In the genomic region with DNA sequence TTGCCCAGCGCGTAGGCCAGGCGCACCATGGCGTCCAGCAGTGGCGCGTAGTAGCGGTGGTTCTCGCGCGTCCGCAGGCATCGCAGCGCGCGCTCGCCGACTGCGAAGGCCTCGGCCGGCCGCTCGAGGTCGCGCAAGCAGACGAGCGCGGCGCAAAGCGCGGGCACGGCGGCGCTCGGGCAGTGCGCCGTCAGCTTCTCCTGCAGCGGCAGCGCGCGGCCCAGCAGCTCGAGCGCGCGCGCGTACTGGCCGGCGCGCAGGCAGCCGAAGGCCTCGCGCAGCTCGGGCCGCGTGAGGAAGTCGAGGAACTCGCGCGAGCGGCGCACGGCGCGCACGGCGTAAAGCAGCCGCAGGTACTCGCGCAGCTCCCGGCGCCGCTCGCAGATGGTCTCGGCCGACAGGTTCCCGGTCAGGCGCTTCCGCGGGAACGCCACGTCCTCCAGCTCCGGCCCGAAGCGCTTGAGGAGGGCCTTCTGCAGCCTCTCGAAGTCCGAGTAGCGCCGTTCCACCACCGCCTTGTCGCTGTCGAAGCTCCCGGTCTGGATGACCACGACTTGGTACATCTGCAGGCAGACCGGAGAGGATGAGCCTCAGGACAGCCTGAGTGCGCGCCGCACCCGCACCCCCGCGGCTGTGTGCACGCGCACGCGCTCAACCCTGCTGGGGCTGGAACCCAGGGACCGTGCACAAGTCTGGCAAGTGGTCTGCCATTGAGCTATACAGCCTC, we compare ENCODE assay signal across 8 mouse cellular contexts. TPM values are rescaled to one million over a fixed set of nuclear protein-coding genes. Genes with fewer than 3 reads are reported as not detected.
DNase-seq lines count a peak whose midpoint lies in the region; ATAC-seq and TF ChIP-seq lines count a peak whose summit lies in the region.
"Had no signal": no experiment of that assay in that cellular context is flagged by ENCODE, and none has a peak within 500 bp of the region (broad histone marks: within the 10 kb centered on the region; RNA-seq: fewer than 3 reads in every experiment).

No protein-coding gene starts in this region.

- TF ChIP-seq EP300 in heart, adult 2 months (IDR thresholded peaks at IDR 0.05; ENCODE audit: insufficient read depth, low read depth, low read length), result no peak

- no peaks in the 10 kb centered on the region for H3K36me3 ChIP-seq in embryonic facial prominence, embryonic 12.5 days
- H3K36me3 ChIP-seq in heart, adult 2 months (ENCODE audit: control insufficient read depth, insufficient read depth, low read length), result no peaks in the 10 kb centered on the region
- H3K36me3 ChIP-seq in kidney, adult 2 months (ENCODE audit: control insufficient read depth, insufficient read depth, low read length), result no peaks in the 10 kb centered on the region
- no peaks in the 10 kb centered on the region for H3K36me3 ChIP-seq in limb, embryonic 11.5 days (ENCODE audit: control insufficient read depth, insufficient read depth, low read length)
- H3K36me3 ChIP-seq in midbrain, embryonic 15.5 days (replicated peaks), result no peaks in the 10 kb centered on the region
- no peaks in the 10 kb centered on the region for H3K36me3 ChIP-seq in stomach, embryonic 16.5 days (ENCODE audit: control insufficient read depth, insufficient read depth, low read length)

- H3K9me3 ChIP-seq in embryonic facial prominence, embryonic 12.5 days, result no peaks in the 10 kb centered on the region
- H3K9me3 ChIP-seq in limb, embryonic 11.5 days (ENCODE audit: control insufficient read depth, low read length), result no peaks in the 10 kb centered on the region
- no peaks in the 10 kb centered on the region for H3K9me3 ChIP-seq in midbrain, embryonic 15.5 days
- H3K9me3 ChIP-seq in stomach, embryonic 16.5 days (replicated peaks; ENCODE audit: control insufficient read depth, low read length), result no peaks in the 10 kb centered on the region

- H3K4me3 ChIP-seq in brown adipose tissue, adult 24 weeks (ENCODE audit: insufficient read depth, low read depth, low read length), result peak overlapping the region; percentile 67
- peak overlapping the region; percentile 55 for H3K4me3 ChIP-seq in embryonic facial prominence, embryonic 12.5 days
- peak overlapping the region; percentile 47 for H3K4me3 ChIP-seq in heart, adult 2 months
- H3K4me3 ChIP-seq in kidney, adult 2 months (ENCODE audit: insufficient read depth, low read depth, low read length), result peak overlapping the region; percentile 54
- peak overlapping the region; percentile 56 for H3K4me3 ChIP-seq in limb, embryonic 11.5 days (ENCODE audit: low read depth, low read length)
- H3K4me3 ChIP-seq in midbrain, embryonic 15.5 days, result peak overlapping the region; percentile 50
- H3K4me3 ChIP-seq in stomach, embryonic 16.5 days (replicated peaks; ENCODE audit: low read length), result peak overlapping the region; percentile 58

- peak overlapping the region; percentile 73 for H3K27ac ChIP-seq in brown adipose tissue, adult 24 weeks (replicated peaks; ENCODE audit: low read depth, low read length)
- H3K27ac ChIP-seq in embryonic facial prominence, embryonic 12.5 days, result peak overlapping the region; percentile 46; the same call in 1 of the 2 replicates
- H3K27ac ChIP-seq in heart, adult 2 months, result peak overlapping the region; percentile 73
- peak overlapping the region; percentile 50 for H3K27ac ChIP-seq in kidney, adult 2 months (ENCODE audit: insufficient read depth, low read depth, low read length)
- no peak overlapping the region for H3K27ac ChIP-seq in limb, embryonic 11.5 days (replicated peaks; ENCODE audit: low read depth, low read length)
- H3K27ac ChIP-seq in midbrain, embryonic 15.5 days, result peak overlapping the region; percentile 84
- H3K27ac ChIP-seq in stomach, embryonic 16.5 days (ENCODE audit: low read length), result peak overlapping the region; percentile 42; the same call in 1 of the 2 replicates
- H3K27ac ChIP-seq: macrophage had no signal

- H3K79me2 ChIP-seq in heart, adult 2 months (replicated peaks; ENCODE audit: control insufficient read depth, insufficient read depth, low read length), result no peaks in the 10 kb centered on the region

- peak overlapping the region; percentile 72 for H3K9ac ChIP-seq in embryonic facial prominence, embryonic 12.5 days
- H3K9ac ChIP-seq in heart, adult 2 months (ENCODE audit: low read depth, low read length), result peak overlapping the region; percentile 80
- peak overlapping the region; percentile 76 for H3K9ac ChIP-seq in limb, embryonic 11.5 days (ENCODE audit: low read length)
- H3K9ac ChIP-seq in midbrain, embryonic 15.5 days, result peak overlapping the region; percentile 57
- H3K9ac ChIP-seq in stomach, embryonic 16.5 days (ENCODE audit: low read length), result peak overlapping the region; percentile 83

- ATAC-seq in embryonic facial prominence, embryonic 12.5 days (ENCODE audit: insufficient number of reproducible peaks, insufficient read depth, low FRiP score, low TSS enrichment), result peak; percentile 62
- peak; percentile 49 for ATAC-seq in limb, embryonic 11.5 days (ENCODE audit: insufficient number of reproducible peaks, low FRiP score, low TSS enrichment, low read depth)
- ATAC-seq in midbrain, embryonic 15.5 days (replicated peaks), result peak; percentile 86
- peak; percentile 79 for ATAC-seq in stomach, embryonic 16.5 days (ENCODE audit: insufficient read depth, low FRiP score)

- peak; percentile 26; the same call in 1 of the 2 replicates for TF ChIP-seq POLR2A in heart, adult 2 months (IDR thresholded peaks at IDR 0.05; ENCODE audit: insufficient read depth, low read depth, low read length)
- TF ChIP-seq POLR2A in kidney, adult 2 months (IDR thresholded peaks at IDR 0.05; ENCODE audit: low read depth, low read length), result peak; percentile 29

- intact Hi-C loops in heart, adult 2 months (cut with DNase I), result no loop called here

- H3K27me3 ChIP-seq in embryonic facial prominence, embryonic 12.5 days, result peaks cover 28% of the 10 kb centered on the region
- no peaks in the 10 kb centered on the region for H3K27me3 ChIP-seq in heart, adult 2 months (ENCODE audit: control insufficient read depth, insufficient read depth, low read length)
- H3K27me3 ChIP-seq in kidney, adult 2 months (replicated peaks; ENCODE audit: control insufficient read depth, insufficient read depth, low read length), result no peaks in the 10 kb centered on the region
- H3K27me3 ChIP-seq in limb, embryonic 11.5 days (ENCODE audit: control insufficient read depth, insufficient read depth, low read length), result peaks cover 13% of the 10 kb centered on the region; the same call in 1 of the 2 replicates
- peaks cover 15% of the 10 kb centered on the region; the same call in 1 of the 2 replicates for H3K27me3 ChIP-seq in midbrain, embryonic 15.5 days (replicated peaks)
- peaks cover 13% of the 10 kb centered on the region; the same call in 1 of the 2 replicates for H3K27me3 ChIP-seq in stomach, embryonic 16.5 days (ENCODE audit: control insufficient read depth, insufficient read depth, low read length)

- WGBS in embryonic facial prominence, embryonic 12.5 days, result under 1% methylated on average over 88 of the region's 105 CpGs
- 38% methylated on average over 105 of the region's 105 CpGs for WGBS in heart, adult 2 months
- WGBS in kidney, adult 2 months, result 10% methylated on average over 105 of the region's 105 CpGs
- WGBS in limb, embryonic 11.5 days, result under 1% methylated on average over 100 of the region's 105 CpGs
- whole genome bisulfite sequencing in midbrain, embryonic 15.5 days, result under 1% methylated on average over 95 of the region's 105 CpGs
- under 1% methylated on average over 100 of the region's 105 CpGs for WGBS in stomach, embryonic 16.5 days

- peak overlapping the region; percentile 91 for H3K4me2 ChIP-seq in embryonic facial prominence, embryonic 12.5 days (replicated peaks)
- H3K4me2 ChIP-seq in limb, embryonic 11.5 days (ENCODE audit: low read depth, severe bottlenecking), result peak overlapping the region; percentile 96
- H3K4me2 ChIP-seq in midbrain, embryonic 15.5 days, result peak overlapping the region; percentile 87
- peak overlapping the region; percentile 95 for H3K4me2 ChIP-seq in stomach, embryonic 16.5 days (ENCODE audit: low read depth, low read length)

- peak; percentile 78 to 85 for DNase-seq in heart, adult 2 months
- DNase-seq in kidney, adult 2 months, result peak; percentile 80
- DNase-seq in limb, embryonic 11.5 days (ENCODE audit: low spot score), result peak; percentile 80

- peaks cover 24% of the 10 kb centered on the region for H3K4me1 ChIP-seq in brown adipose tissue, adult 24 weeks (ENCODE audit: control insufficient read depth, insufficient read depth, insufficient read length, low read length)
- peaks cover 13% of the 10 kb centered on the region; the same call in 1 of the 2 replicates for H3K4me1 ChIP-seq in embryonic facial prominence, embryonic 12.5 days
- peaks cover 9% of the 10 kb centered on the region for H3K4me1 ChIP-seq in heart, adult 2 months (ENCODE audit: control insufficient read depth, insufficient read depth, low read length)
- 0 out of 2 replicates have a peak, but pooled peaks cover 7% of the 10 kb centered on the region for H3K4me1 ChIP-seq in kidney, adult 2 months (ENCODE audit: control insufficient read depth, insufficient read depth, low read length)
- 0 out of 2 replicates have a peak, but pooled peaks cover 4% of the 10 kb centered on the region for H3K4me1 ChIP-seq in limb, embryonic 11.5 days (ENCODE audit: control insufficient read depth, insufficient read depth, low read length)
- peaks cover 14% of the 10 kb centered on the region for H3K4me1 ChIP-seq in midbrain, embryonic 15.5 days
- peaks cover 9% of the 10 kb centered on the region; the same call in 1 of the 2 replicates for H3K4me1 ChIP-seq in stomach, embryonic 16.5 days (ENCODE audit: control insufficient read depth, insufficient read depth, low read length)

- peak; percentile 27 for TF ChIP-seq CTCF in heart, adult 2 months (IDR thresholded peaks at IDR 0.05)
- no peak for TF ChIP-seq CTCF in kidney, adult 2 months (conservative IDR thresholded peaks at IDR 0.05; ENCODE audit: insufficient read depth, insufficient read length, low read depth, low read length)

RNA-seq across cellular contexts. Expression of gene Snx20, which starts 8.5 kb away (rescaled TPM):
- polyA plus RNA-seq in brown adipose tissue, adult 24 weeks (2012; ENCODE audit: insufficient read depth, insufficient read length, missing spikeins), result 1.2 and 1.9 TPM in 2 replicates
- polyA plus RNA-seq in embryonic facial prominence, embryonic 12.5 days (2016; fragmentation: Nextera tagmentation; extraction: Ambion mirVana), result 1.1 and 1.5 TPM in 2 replicates
- total RNA-seq in heart, adult 2 months (2021), result 1 to 10 TPM; 1.0 to 1.6 TPM
- 0.76 and 1.1 TPM in 2 replicates for polyA plus RNA-seq in heart, adult 2 months (2012; rRNA removed)
- 1.8 and 2.0 TPM in 2 replicates for polyA plus RNA-seq in kidney, adult 2 months (2012; rRNA removed)
- polyA plus RNA-seq in limb, embryonic 11.5 days (2014; fragmentation: Nextera tagmentation; extraction: Ambion mirVana), result 1.2 and 1.5 TPM in 2 replicates
- polyA plus RNA-seq in midbrain, embryonic 15.5 days (2015; fragmentation: Nextera tagmentation; extraction: Ambion mirVana), result 1.1 and 1.8 TPM in 2 replicates
- 1.4 and 1.9 TPM in 2 replicates for polyA plus RNA-seq in stomach, embryonic 16.5 days (2015; fragmentation: Nextera tagmentation; extraction: Ambion mirVana)

RNA-seq across cellular contexts. Expression of gene Nod2, which starts 19.7 kb away (rescaled TPM):
- 0.24 and 0.58 TPM in 2 replicates for polyA plus RNA-seq in brown adipose tissue, adult 24 weeks (2012; ENCODE audit: insufficient read depth, insufficient read length, missing spikeins)
- polyA plus RNA-seq in embryonic facial prominence, embryonic 12.5 days (2016; fragmentation: Nextera tagmentation; extraction: Ambion mirVana), result 0.29 and 0.41 TPM in 2 replicates
- 1 to 10 TPM; 1.1 to 1.5 TPM for total RNA-seq in heart, adult 2 months (2021)
- polyA plus RNA-seq in heart, adult 2 months (2012; rRNA removed), result 1.3 and 1.9 TPM in 2 replicates
- polyA plus RNA-seq in kidney, adult 2 months (2012; rRNA removed), result 1.4 and 1.7 TPM in 2 replicates
- 0.23 and 0.29 TPM in 2 replicates for polyA plus RNA-seq in limb, embryonic 11.5 days (2014; fragmentation: Nextera tagmentation; extraction: Ambion mirVana)
- 0.15 and 0.18 TPM in 2 replicates for polyA plus RNA-seq in midbrain, embryonic 15.5 days (2015; fragmentation: Nextera tagmentation; extraction: Ambion mirVana)
- 0.28 and 0.44 TPM in 2 replicates for polyA plus RNA-seq in stomach, embryonic 16.5 days (2015; fragmentation: Nextera tagmentation; extraction: Ambion mirVana)
